Mouse (Mus musculus): ENCODE measurements around the gene Epm2aip1. TPM values are rescaled to one million over a fixed set of nuclear protein-coding genes. Genes with fewer than 3 reads are reported as not detected.

Epm2aip1 gene
- polyA plus RNA-seq, 1 experiment = 5.8 TPM

DNA sequence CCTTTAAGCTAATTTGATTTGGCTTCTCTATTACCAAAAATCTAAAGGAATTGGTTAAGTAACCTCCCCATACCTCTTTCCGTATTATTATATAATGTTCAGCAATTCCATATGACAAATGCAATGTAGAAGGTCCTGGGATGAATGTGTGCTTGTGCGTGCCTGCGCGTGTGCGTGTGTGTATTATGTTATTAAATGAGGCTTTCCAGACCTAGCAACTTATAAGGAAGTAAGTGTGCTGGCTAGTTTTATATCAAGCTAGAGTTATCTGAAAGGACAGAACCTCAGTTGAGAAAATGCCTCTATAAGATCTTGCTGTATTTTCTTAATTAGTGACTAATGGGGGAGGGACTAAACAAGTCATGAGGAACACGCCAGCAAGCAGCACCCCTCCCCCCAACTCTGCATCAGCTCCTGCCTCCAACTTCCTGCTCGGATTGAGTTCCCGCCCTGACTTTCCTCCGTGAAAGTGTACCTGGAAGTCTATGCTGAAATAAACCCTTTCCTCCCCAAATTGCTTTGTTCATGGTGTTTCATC is 17.6 kb downstream of the Epm2aip1 start:
- H3K4me3 ChIP-seq = no peak overlapping the region
- TF ChIP-seq E2F4 (IDR thresholded peaks at IDR 0.05; ENCODE audit: insufficient read depth) (no peak), USF1 (IDR thresholded peaks at IDR 0.05; ENCODE audit: low read depth) (no peak), MYOG (IDR thresholded peaks at IDR 0.05; ENCODE audit: control insufficient read depth in 1 of 3, insufficient read depth in 1 of 3, insufficient read length in 2 of 3, low read depth in 2 of 3) (no peak), MYOD1 (IDR thresholded peaks at IDR 0.05; ENCODE audit: control insufficient read depth in 1 of 3, insufficient read length in 2 of 3, low read depth in 2 of 3) (no peak), SRF (IDR thresholded peaks at IDR 0.05; ENCODE audit: control insufficient read depth, insufficient read length, low read depth) (no peak), REST (IDR thresholded peaks at IDR 0.05; ENCODE audit: insufficient read depth, insufficient read length) (no peak), CEBPB (IDR thresholded peaks at IDR 0.05; ENCODE audit: insufficient read depth, poor library complexity, severe bottlenecking) (no peak), MAX (IDR thresholded peaks at IDR 0.05; ENCODE audit: low read depth) (no peak), TCF12 (IDR thresholded peaks at IDR 0.05; ENCODE audit: insufficient read depth, poor library complexity, severe bottlenecking) (no peak), TCF3 (IDR thresholded peaks at IDR 0.05; ENCODE audit: insufficient read length, low read depth) (no peak), POLR2A (IDR thresholded peaks at IDR 0.05; ENCODE audit: insufficient read length, low read depth) (no peak), POLR2AphosphoS2 (IDR thresholded peaks at IDR 0.05; ENCODE audit: insufficient read length, low read depth) (no peak)

GRCm38 (mm10) chr9:111289832-111290339 is 18.2 kb downstream of the Epm2aip1 start:
- H3K4me3 ChIP-seq = no peak overlapping the region
- no peaks in the 10 kb centered on the region for H3K27me3 ChIP-seq (ENCODE audit: control insufficient read depth, insufficient read depth, insufficient read length)
- H3K36me3 ChIP-seq (ENCODE audit: control insufficient read depth, insufficient read depth) = no peaks in the 10 kb centered on the region
- H3K79me2 ChIP-seq (ENCODE audit: control insufficient read depth, insufficient read depth) = no peaks in the 10 kb centered on the region
- TF ChIP-seq SRF (IDR thresholded peaks at IDR 0.05; ENCODE audit: control insufficient read depth, insufficient read length, low read depth) (no peak), MAX (IDR thresholded peaks at IDR 0.05; ENCODE audit: low read depth) (no peak), MYOD1 (IDR thresholded peaks at IDR 0.05; ENCODE audit: control insufficient read depth in 1 of 3, insufficient read length in 2 of 3, low read depth in 2 of 3) (no peak), E2F4 (IDR thresholded peaks at IDR 0.05; ENCODE audit: insufficient read depth) (no peak), POLR2A (IDR thresholded peaks at IDR 0.05; ENCODE audit: insufficient read length, low read depth) (no peak), POLR2AphosphoS2 (IDR thresholded peaks at IDR 0.05; ENCODE audit: insufficient read length, low read depth) (no peak), REST (IDR thresholded peaks at IDR 0.05; ENCODE audit: insufficient read depth, insufficient read length) (no peak)
- H3K4me2 ChIP-seq (ENCODE audit: low read depth) = peak overlapping the region; percentile 49
- H3ac ChIP-seq (ENCODE audit: control insufficient read depth, insufficient read length) = no peak overlapping the region

More for the DNA sequence above, 17.6 kb downstream of the Epm2aip1 start:
- no peaks in the 10 kb centered on the region for H3K27me3 ChIP-seq (ENCODE audit: control insufficient read depth, insufficient read depth, insufficient read length)
- H3K4me2 ChIP-seq (ENCODE audit: low read depth) = peak overlapping the region; percentile 49
- H3ac ChIP-seq (ENCODE audit: control insufficient read depth, insufficient read length) = no peak overlapping the region
- H3K36me3 ChIP-seq (ENCODE audit: control insufficient read depth, insufficient read depth) = no peaks in the 10 kb centered on the region
- no peaks in the 10 kb centered on the region for H3K79me2 ChIP-seq (ENCODE audit: control insufficient read depth, insufficient read depth)

DNA sequence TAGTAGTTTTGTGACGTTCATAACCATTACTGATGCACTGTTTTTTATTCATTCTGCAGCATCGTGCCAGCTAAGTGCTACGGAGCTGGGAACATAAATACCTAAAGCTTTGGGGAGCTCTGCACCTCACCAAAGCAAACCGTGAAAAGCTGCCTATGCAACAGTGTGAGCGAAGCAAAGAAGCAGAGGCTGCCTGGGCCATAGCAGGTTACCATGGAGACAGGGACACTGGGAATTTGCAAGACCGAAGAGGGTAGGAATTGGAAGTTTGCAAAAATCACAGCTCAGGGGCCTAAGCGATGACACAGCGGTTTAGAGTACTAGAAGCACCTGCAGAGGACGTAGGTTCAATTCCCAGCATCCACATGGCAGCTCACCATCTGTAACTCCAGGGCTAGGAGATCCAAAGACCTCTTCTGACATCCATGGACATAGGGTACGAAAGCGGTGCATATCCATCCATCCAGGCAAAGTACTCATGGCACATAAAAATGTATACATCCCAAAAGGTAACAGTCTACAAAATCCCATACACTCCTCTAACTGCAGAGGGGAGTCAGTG is 18.9 kb downstream of the Epm2aip1 start:
- Histone ChIP-seq H3K4me2 (ENCODE audit: low read depth) (no peak overlapping the region), H3ac (ENCODE audit: control insufficient read depth, insufficient read length) (no peak overlapping the region), H3K4me3 (no peak overlapping the region), H3K36me3 (ENCODE audit: control insufficient read depth, insufficient read depth) (no peaks in the 10 kb centered on the region), H3K79me2 (ENCODE audit: control insufficient read depth, insufficient read depth) (no peaks in the 10 kb centered on the region), H3K27me3 (ENCODE audit: control insufficient read depth, insufficient read depth, insufficient read length) (no peaks in the 10 kb centered on the region)
- TF ChIP-seq SRF (IDR thresholded peaks at IDR 0.05; ENCODE audit: control insufficient read depth, insufficient read length, low read depth) (no peak), POLR2A (IDR thresholded peaks at IDR 0.05; ENCODE audit: insufficient read length, low read depth) (no peak), USF1 (IDR thresholded peaks at IDR 0.05; ENCODE audit: low read depth) (no peak), REST (IDR thresholded peaks at IDR 0.05; ENCODE audit: insufficient read depth, insufficient read length) (no peak), MAX (IDR thresholded peaks at IDR 0.05; ENCODE audit: low read depth) (no peak), TCF12 (IDR thresholded peaks at IDR 0.05; ENCODE audit: insufficient read depth, poor library complexity, severe bottlenecking) (no peak), MYOG (IDR thresholded peaks at IDR 0.05; ENCODE audit: control insufficient read depth in 1 of 3, insufficient read depth in 1 of 3, insufficient read length in 2 of 3, low read depth in 2 of 3) (no peak), E2F4 (IDR thresholded peaks at IDR 0.05; ENCODE audit: insufficient read depth) (no peak), TCF3 (IDR thresholded peaks at IDR 0.05; ENCODE audit: insufficient read length, low read depth) (no peak), MYOD1 (IDR thresholded peaks at IDR 0.05; ENCODE audit: control insufficient read depth in 1 of 3, insufficient read length in 2 of 3, low read depth in 2 of 3) (no peak), POLR2AphosphoS2 (IDR thresholded peaks at IDR 0.05; ENCODE audit: insufficient read length, low read depth) (no peak), CEBPB (IDR thresholded peaks at IDR 0.05; ENCODE audit: insufficient read depth, poor library complexity, severe bottlenecking) (no peak)

DNA sequence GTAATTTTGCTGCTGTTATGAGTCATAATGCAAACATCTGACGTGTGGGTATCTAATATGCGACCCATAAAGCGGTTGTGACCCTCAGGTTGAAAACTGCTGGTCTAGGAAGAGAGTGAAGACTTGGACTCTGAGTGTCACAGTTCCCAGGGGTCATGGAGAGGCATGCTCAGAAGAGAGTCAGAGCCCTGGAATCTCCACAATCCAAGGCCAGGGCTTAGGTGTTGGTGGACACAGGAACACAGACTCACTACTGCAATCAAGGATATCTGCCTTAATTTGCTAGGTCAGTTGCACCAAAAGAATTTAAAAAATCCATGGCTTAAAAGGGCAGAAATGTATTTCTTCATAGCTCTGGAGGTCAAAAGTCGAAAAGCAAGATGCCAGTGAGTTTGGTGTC is 21.5 kb downstream of the Epm2aip1 start:
- no peak overlapping the region for H3ac ChIP-seq (ENCODE audit: control insufficient read depth, insufficient read length)
- H3K36me3 ChIP-seq (ENCODE audit: control insufficient read depth, insufficient read depth) = no peaks in the 10 kb centered on the region
- no peak overlapping the region for H3K4me3 ChIP-seq
- H3K79me2 ChIP-seq (ENCODE audit: control insufficient read depth, insufficient read depth) = no peaks in the 10 kb centered on the region
- no peak overlapping the region for H3K4me2 ChIP-seq (ENCODE audit: low read depth)
- TF ChIP-seq TCF12 (IDR thresholded peaks at IDR 0.05; ENCODE audit: insufficient read depth, poor library complexity, severe bottlenecking) = no peak
- no peak for TF ChIP-seq MYOD1 (IDR thresholded peaks at IDR 0.05; ENCODE audit: control insufficient read depth in 1 of 3, insufficient read length in 2 of 3, low read depth in 2 of 3)
- TF ChIP-seq MAX (IDR thresholded peaks at IDR 0.05; ENCODE audit: low read depth) = no peak
- TF ChIP-seq CEBPB (IDR thresholded peaks at IDR 0.05; ENCODE audit: insufficient read depth, poor library complexity, severe bottlenecking) = no peak
- no peak for TF ChIP-seq POLR2A (IDR thresholded peaks at IDR 0.05; ENCODE audit: insufficient read length, low read depth)
- no peak for TF ChIP-seq TCF3 (IDR thresholded peaks at IDR 0.05; ENCODE audit: insufficient read length, low read depth)
- H3K27me3 ChIP-seq (ENCODE audit: control insufficient read depth, insufficient read depth, insufficient read length) = no peaks in the 10 kb centered on the region
